Mouse (Mus musculus) neural tube, embryonic 15.5 days (tissue): ENCODE data around the gene Cspg5. TPM values are rescaled to one million over a fixed set of nuclear protein-coding genes. Genes with fewer than 3 reads are reported as not detected.
A peak's percentile ranks its signal among the peaks of the same experiment; 100 is the strongest.

Source experiments
- ATAC-seq: fragments of 200-750 bp; cut with Nextera tagmentation; 2 replicates; pipeline ENCODE4 v1.8.0; 2017; ENCODE audit warnings: mild to moderate bottlenecking, moderate TSS enrichment, moderate library complexity; ENCODE audit not compliant: low FRiP score
- H3K27ac ChIP-seq: fragments of 300-500 bp; sonication (generic); replicated peaks from 2 replicates; pipeline ENCODE4 v1.5.1; 2015; ENCODE audit warnings: mild to moderate bottlenecking, inconsistent platforms
- H3K27me3 ChIP-seq: fragments of 300-500 bp; sonication (generic); replicated peaks from 2 replicates; pipeline ENCODE4 v1.6.1; 2015; ENCODE audit warnings: inconsistent platforms
- H3K36me3 ChIP-seq: fragments of 300-500 bp; sonication (generic); 2 replicates; pipeline ENCODE4 v1.6.1; 2015; ENCODE audit warnings: inconsistent platforms
- H3K4me1 ChIP-seq: fragments of 300-500 bp; sonication (generic); 2 replicates; pipeline ENCODE4 v1.6.1; 2015; ENCODE audit warnings: inconsistent platforms
- H3K4me2 ChIP-seq: fragments of 300-500 bp; sonication (generic); 2 replicates; pipeline ENCODE4 v1.6.1; 2015; ENCODE audit warnings: inconsistent platforms, mild to moderate bottlenecking, moderate library complexity
- H3K4me3 ChIP-seq: fragments of 300-500 bp; sonication (generic); replicated peaks from 2 replicates; pipeline ENCODE4 v1.5.1; 2015; ENCODE audit warnings: mild to moderate bottlenecking, inconsistent platforms
- H3K9ac ChIP-seq: fragments of 300-500 bp; sonication (generic); replicated peaks from 2 replicates; pipeline ENCODE4 v1.6.1; 2015; ENCODE audit warnings: mild to moderate bottlenecking, inconsistent platforms
- H3K9me3 ChIP-seq: fragments of 300-500 bp; sonication (generic); replicated peaks from 2 replicates; pipeline ENCODE4 v1.6.1; 2016; ENCODE audit warnings: inconsistent platforms
- WGBS: fragments of 180-500 bp; shearing (Covaris S2); methylation state at CpG from one replicate; pipeline ENCODE4 v1.1.7; 2015; ENCODE audit warnings: mixed read lengths; 5-methylcytosine and 5-hydroxymethylcytosine counted together
- microRNA-seq: library from miRNA; unstranded; fragments of <30 nt; microRNA quantifications from one replicate; pipeline ENCODE4, GENCODE M21; 2017
- polyA plus RNA-seq: library from polyadenylated mRNA; unstranded; fragments of >200 nt; fragmentation: Nextera tagmentation; extraction: Ambion mirVana; gene quantifications from 2 replicates; pipeline ENCODE4 v1.2.1, GENCODE M21; 2015

Cspg5 gene
- polyA plus RNA-seq, 1 experiment from 2014 or later = 180 TPM

DNA sequence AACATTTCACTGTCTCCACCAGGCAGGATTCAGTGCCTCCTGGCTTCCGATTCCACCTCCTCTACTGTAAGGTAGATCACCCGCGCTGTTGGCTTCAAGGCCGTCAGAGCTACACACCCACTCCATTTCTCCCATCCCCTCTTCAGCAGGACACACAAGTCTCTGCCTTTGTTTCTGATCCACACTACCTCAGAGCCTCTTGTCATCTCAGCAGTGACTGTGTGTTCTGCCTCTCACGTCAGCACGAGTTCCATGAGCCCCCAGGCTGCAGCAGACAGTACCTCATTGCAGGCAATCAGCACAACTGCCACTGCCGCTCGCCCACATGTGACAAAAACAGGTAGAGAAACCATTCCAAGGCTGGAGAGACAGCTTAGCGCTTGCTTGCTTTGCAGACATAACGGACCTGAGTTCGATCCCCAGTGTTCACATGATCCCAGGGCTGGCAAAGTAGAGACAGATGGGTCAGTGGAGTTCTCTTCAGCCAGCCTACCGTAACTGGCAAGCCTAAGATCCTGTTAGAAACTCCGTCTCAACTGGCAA, 50.4 kb downstream of the Cspg5 start:
- 90% methylated on average over 13 of the region's 13 CpGs for WGBS
- Histone ChIP-seq H3K36me3 (no peaks in the 10 kb centered on the region), H3K4me3 (no peak overlapping the region), H3K27ac (0 out of 2 replicates have a peak overlapping the region, but pooled peaks have one; percentile 15), H3K9me3 (no peaks in the 10 kb centered on the region), H3K9ac (no peak overlapping the region), H3K4me2 (no peak overlapping the region), H3K27me3 (no peaks in the 10 kb centered on the region), H3K4me1 (peaks cover 10% of the 10 kb centered on the region; the same call in 1 of the 2 replicates)
- ATAC-seq = no peak

- Histone ChIP-seq H3K9ac (no peak overlapping the region), H3K27ac (no peak overlapping the region), H3K36me3 (no peaks in the 10 kb centered on the region), H3K9me3 (no peaks in the 10 kb centered on the region), H3K4me1 (peaks cover 10% of the 10 kb centered on the region; the same call in 1 of the 2 replicates), H3K27me3 (no peaks in the 10 kb centered on the region), H3K4me2 (no peak overlapping the region), H3K4me3 (no peak overlapping the region)
- ATAC-seq = no peak
- 52% methylated on average over 3 of the region's 3 CpGs for WGBS
These were observed 51.2 kb downstream of the Cspg5 start for GRCm38 (mm10) chr9:110294786-110295185.

- no peaks in the 10 kb centered on the region for H3K9me3 ChIP-seq
- 0% methylated on average over 5 of the region's 5 CpGs for WGBS
- no peaks in the 10 kb centered on the region for H3K36me3 ChIP-seq
- peaks cover 10% of the 10 kb centered on the region; the same call in 1 of the 2 replicates for H3K4me1 ChIP-seq
- no peak overlapping the region for H3K4me3 ChIP-seq
- no peaks in the 10 kb centered on the region for H3K27me3 ChIP-seq
- no peak overlapping the region; the same call in 1 of the 2 replicates for H3K4me2 ChIP-seq
- ATAC-seq = peak; percentile 70
- H3K27ac ChIP-seq = 0 out of 2 replicates have a peak overlapping the region, but pooled peaks have one; percentile 5
- no peak overlapping the region for H3K9ac ChIP-seq
These were observed 53.5 kb downstream of the Cspg5 start for GRCm38 (mm10) chr9:110296867-110297627.

DNA sequence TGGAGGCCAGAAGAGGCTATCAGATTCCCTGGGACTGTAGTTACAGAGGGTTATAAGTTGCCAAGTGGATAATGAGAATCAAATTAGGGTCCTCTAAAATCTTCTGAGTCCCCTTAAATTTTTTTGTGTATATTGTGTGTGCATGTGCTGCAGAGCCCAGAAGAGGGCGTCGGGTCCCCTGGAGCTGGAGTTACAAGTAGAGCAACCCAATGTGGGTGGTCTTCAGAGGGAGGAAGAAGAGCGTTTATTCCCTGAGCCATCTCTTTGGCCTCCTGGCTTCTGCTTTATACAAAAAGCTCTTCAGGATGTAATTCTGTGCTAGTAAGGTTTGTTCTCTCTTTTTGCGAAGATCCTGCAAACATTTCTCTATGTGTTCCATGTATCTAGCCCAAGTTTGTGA, 60.9 kb downstream of the Cspg5 start:
- ATAC-seq = peak; percentile 51

DNA sequence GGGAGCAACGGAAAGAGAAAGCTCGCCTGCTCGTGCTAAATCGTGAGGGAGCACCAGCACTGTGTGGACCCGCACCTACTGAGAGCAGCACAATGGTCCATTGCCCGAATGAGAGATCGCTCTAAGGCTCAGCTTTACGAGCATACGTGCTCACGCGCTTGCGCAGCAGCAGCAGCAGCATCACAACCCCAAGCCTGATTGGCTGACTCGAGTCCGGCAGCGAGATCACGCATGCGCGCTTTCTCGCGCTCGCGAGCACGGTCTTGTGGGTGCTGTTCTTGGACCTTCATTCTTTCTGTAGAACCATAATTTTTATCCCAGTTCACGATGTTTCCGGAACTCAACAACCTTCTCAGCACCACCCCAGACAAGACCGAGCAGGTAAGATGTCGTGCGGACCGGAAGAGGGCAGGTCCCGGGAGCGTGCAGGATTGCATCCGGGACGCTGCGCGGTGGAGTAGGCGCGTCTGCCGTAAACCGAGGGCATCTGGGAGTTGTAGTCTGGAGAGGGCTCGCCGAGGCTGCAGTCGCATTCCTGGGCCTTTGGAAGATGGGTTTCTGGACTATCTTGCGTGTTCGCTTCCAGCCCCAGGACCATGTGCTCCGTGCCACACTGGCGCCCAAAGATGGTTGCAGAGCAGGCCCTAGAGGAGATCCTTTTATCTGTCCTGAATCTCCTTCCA, 61.5 kb downstream of the Cspg5 start, which contains the start of gene Elp6:
Gene Elp6, plus strand, starts transcription at position 205 of the 683 bp plus-strand sequence.
- peaks cover 6% of the 10 kb centered on the region for H3K36me3 ChIP-seq
- peak within 1 kb of the TSS; percentile 96 for H3K27ac ChIP-seq
- H3K4me1 ChIP-seq = peaks cover 34% of the 10 kb centered on the region
- ATAC-seq = peak; percentile 99
- H3K4me3 ChIP-seq = peak within 1 kb of the TSS; percentile 59
- no peaks in the 10 kb centered on the region for H3K27me3 ChIP-seq
- no peaks in the 10 kb centered on the region for H3K9me3 ChIP-seq
- H3K9ac ChIP-seq = peak within 1 kb of the TSS; percentile 70
- WGBS = under 1% methylated on average over 46 of the region's 46 CpGs
- peak within 1 kb of the TSS; percentile 82 for H3K4me2 ChIP-seq

More for the DNA sequence above, 60.9 kb downstream of the Cspg5 start:
- Histone ChIP-seq H3K9ac (peak overlapping the region; percentile 70), H3K4me3 (peak overlapping the region; percentile 59), H3K9me3 (no peaks in the 10 kb centered on the region), H3K27ac (peak overlapping the region; percentile 96), H3K27me3 (no peaks in the 10 kb centered on the region), H3K36me3 (peaks cover under 1% of the 10 kb centered on the region; the same call in 1 of the 2 replicates), H3K4me1 (peaks cover 34% of the 10 kb centered on the region), H3K4me2 (peak overlapping the region; percentile 82)
- 4% methylated on average over 4 of the region's 4 CpGs for WGBS

DNA sequence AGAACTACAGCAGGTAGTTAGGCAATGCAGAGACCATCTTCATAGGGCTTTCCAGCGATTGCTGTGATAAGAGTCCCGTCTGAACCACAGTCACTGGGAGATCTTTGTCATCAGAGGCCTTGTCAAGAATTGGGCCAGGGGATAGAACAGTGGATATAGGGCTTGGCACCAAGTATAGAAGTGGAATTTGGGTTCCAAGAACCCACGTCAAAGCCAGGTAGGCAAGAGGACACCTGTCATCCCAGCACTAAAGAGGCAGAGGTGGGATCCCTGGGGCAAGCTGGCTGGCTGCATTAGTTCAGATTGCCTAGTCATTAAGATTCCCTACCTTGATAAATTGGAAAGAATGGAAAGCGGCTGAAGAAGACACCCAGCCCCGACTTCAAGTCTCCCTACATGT, 62.8 kb downstream of the Cspg5 start:
- H3K27ac ChIP-seq = 0 out of 2 replicates have a peak overlapping the region, but pooled peaks have one; percentile 96
- WGBS = 95% methylated on average over 5 of the region's 5 CpGs
- no peak for ATAC-seq
- peak overlapping the region; percentile 82 for H3K4me2 ChIP-seq
- no peak overlapping the region; the same call in 1 of the 2 replicates for H3K9ac ChIP-seq
- no peaks in the 10 kb centered on the region for H3K9me3 ChIP-seq
- H3K36me3 ChIP-seq = peaks cover 17% of the 10 kb centered on the region
- no peaks in the 10 kb centered on the region for H3K27me3 ChIP-seq
- H3K4me3 ChIP-seq = 0 out of 2 replicates have a peak overlapping the region, but pooled peaks have one; percentile 59
- H3K4me1 ChIP-seq = peaks cover 34% of the 10 kb centered on the region

Small RNAs within 50 kb of the gene (microRNA-seq; reads per million reads assigned to microRNA genes)
- gene Mir6236 = 24.9 reads per million, percentile 34 among the genes with 10 or more reads in this experiment

Other genes with a start within 250 kb of the Cspg5 start
- 67.0 and 78.6 TPM in 2 replicates for gene Smarcc1, start 126.1 kb upstream of the Cspg5 start, polyA plus RNA-seq
- gene Dhx30, start 126.0 kb upstream of the Cspg5 start, polyA plus RNA-seq = 162 and 163 TPM in 2 replicates
- 38.0 and 41.0 TPM in 2 replicates for gene Elp6, start 61.4 kb downstream of the Cspg5 start, polyA plus RNA-seq
- 55.1 and 57.3 TPM in 2 replicates for gene Scap, start 89.5 kb downstream of the Cspg5 start, polyA plus RNA-seq
- 24.6 and 25.8 TPM in 2 replicates for gene Ptpn23, start 164.4 kb downstream of the Cspg5 start, polyA plus RNA-seq
- 1.9 and 3.3 TPM in 2 replicates for gene Ngp, start 176.0 kb downstream of the Cspg5 start, polyA plus RNA-seq
- gene Klhl18, start 232.9 kb downstream of the Cspg5 start, polyA plus RNA-seq = 20.8 and 22.4 TPM in 2 replicates
- gene Kif9, start 233.2 kb downstream of the Cspg5 start, polyA plus RNA-seq = 3.4 and 4.7 TPM in 2 replicates